Mouse (Mus musculus) neural tube, embryonic 10.5 days (tissue): ENCODE data around the gene Fam32a.

ENCODE experiments used
- DNase-seq: peaks from one replicate; pipeline ENCODE4 v3.0.0-alpha.2; 2017; ENCODE audit warnings: low spot score; ENCODE audit errors: extremely low spot score

The Fam32a gene

DNA sequence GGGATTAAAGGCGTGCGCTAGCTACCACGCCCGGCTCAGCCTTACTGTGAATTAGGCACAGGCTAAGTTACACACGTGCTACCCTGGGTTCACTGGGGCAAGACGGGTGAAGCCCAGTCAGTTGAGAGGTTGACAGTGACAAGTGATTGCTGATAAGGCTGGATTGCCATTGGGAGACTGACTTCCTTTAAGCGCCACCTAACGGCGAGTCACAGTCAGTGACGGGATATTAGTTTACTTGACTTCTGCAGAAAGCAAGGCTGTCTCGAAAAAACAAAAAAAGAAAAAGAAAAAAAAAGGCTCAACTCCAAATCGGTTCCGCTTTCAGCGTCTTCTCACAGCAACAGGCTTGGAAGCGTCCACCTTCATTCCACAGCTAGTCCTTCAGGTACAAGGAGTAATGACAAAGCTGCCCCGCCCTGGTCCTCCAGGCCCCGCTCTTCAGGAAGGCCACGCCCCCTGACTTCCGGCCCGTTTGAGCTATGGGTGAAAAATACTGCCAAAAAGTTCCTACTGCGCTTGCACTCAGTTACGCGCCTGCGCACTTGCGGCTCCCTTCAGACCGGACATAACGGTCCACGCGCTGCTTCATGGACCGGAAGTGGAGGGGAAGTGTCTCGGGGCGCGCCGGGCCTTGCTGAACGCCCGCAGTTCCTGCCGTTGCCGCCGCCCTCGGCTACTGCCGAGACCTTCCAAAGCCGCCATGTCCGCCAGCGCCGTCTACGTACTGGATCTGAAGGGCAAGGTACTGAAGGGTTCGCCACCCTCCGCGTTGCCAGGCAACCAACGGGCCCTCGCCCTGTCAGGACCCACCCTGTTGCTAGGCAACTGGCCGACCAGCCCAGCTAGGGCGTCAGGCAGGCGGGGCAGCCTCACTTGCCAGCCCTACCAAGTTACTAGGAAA is 20.2 kb downstream of the Fam32a start, which contains the start of gene Ap1m1:
Ap1m1 (plus strand) TSS at position 520 of the 904 bp plus-strand sequence.
- DNase-seq, result peak; percentile 99

DNA sequence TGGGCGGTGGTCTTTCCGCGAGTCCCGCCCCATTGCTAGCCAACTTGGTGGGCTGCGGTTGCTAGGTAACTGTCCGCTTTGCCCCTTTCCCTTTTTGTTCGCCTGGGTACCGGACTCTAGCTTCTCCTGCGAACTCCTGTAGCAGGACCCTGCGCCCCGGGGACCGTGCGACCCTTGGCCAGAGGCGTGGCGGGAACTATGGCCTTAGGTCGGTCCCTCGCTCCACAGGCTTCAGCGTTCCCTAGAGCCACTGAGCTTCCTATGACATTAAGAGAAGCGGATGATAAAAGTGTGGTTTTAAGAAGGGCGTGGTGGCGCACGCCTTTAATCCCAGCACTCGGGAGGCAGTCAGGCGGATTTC is 20.9 kb downstream of the Fam32a start:
- no peak for DNase-seq

DNA sequence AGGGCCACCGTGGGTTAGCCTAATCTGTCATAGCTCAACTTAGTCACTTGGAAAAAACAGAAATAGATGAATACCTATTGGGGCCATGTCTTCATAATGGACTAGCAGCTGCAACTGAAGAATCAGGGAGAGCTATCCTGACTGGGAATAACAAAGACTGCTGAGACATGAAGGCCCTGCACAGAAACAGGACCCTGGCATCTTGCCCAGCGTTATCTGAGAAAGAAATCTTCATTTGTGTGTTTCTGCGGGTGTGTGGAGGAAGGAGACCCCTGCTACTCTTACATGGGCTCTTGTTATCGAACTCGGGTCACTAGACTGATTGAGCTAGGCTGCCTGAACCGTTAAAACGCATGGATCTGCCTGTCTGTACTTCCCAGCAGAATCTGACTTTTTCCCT is 21.4 kb downstream of the Fam32a start:
- no peak for DNase-seq

DNA sequence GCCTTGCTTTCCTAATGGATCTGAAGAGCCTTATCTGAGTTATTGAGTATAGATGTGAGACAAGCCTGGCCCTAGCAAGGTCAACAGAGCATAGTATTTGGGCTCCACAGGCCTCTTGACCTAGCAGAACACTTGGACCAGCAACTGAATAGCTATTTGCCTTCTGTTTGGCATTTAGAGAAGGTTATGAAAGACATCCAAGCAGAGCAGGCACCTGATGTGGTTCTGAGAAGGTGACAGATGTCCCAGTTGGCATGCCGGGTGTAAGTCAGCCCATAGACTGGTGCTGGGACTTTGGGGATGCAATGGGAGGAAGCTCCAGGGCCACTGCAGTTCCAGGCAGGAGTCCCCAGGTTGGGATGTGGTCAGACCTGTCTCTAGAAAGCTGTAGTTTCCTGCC is 22.7 kb downstream of the Fam32a start:
- no peak for DNase-seq

DNA sequence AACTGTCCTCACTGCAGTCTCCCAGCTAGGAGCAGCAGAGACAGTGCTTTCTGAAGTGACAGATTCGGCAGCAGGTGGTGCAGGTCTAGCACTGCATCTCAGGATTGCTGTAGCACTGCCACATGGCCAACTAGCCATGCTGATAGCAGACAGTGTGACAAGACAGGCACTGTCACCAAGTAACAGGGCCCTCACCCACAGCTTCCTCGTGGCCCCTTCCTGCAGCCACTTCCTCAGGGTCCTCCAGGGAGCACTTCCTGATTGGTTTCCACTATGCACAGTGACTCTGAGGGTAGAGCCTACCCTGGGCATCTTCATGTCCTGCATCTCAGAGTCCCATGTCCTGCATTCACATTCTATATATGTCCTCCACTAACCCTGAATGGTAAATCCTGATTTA is 25.1 kb downstream of the Fam32a start:
- DNase-seq, result no peak

DNA sequence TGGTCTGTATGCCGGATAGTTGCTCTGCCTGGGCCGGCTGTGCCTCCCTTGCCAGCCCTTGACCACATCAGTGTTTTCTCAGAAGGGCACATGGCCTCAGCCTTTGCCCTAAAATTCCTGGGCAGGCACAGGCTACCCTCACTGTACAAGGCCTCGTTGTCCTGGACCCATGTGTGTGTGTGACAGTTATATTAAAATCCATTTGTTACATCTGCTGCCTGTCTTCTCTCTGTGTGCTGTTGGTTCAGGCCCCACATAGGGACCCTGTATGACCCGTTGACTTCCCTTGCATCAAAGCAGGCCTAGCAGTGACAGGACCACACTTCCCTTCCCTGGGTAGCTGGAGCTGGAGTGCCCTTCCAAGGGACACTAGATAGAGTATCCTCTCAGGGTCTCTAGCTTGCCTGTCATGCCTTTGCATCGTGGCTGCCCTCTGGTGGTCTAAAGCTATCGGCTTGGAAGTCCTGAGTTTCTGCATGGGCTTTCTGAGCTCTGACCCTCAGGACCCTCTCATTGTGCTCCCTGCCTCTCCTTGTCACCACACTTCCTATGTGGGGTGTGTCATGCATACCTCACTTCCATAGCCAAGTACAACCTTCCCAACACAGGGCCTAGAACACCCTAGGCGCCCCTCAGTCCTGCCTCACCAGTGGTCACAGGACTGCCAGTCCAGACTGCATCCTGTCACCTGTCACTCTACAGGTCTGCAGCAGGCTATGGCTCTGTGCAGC is 37.8 kb downstream of the Fam32a start:
- peak; percentile 44 for DNase-seq

DNA sequence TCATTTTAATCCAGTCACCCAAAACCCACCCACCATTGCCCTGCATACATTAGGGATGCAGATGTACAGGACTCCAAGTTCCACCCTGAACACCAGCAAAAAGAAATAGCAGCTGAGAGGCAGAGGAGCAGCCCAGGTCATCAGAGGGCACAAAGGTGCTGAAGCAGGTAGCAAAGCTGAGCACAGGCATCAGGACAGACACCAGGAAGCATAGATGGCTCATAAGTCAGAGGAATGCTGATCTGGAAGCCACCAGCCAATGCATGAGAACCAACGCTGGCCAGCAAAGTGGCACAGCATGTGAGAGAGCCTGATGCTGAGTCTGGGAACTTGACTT is 38.3 kb downstream of the Fam32a start:
- no peak for DNase-seq

DNA sequence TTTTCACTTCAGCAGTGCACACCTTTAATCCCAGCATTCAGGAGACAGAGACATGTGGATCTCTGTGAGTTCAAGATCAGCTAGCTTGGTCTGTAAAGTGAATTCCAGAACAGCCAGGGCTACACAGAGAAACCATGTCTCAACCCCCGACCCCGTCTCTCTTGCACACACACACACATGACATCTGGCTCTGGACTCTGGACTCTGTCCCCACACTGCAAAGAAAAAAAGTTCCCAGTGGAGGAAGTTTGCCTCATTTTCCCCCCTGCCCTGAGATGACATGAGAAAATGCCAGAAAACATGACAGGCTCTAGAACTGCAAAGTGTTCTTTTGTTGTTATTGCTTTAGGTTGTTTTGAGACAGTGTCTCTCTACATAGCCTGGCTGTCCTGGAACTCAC is 40.3 kb downstream of the Fam32a start:
- DNase-seq, result no peak

DNA sequence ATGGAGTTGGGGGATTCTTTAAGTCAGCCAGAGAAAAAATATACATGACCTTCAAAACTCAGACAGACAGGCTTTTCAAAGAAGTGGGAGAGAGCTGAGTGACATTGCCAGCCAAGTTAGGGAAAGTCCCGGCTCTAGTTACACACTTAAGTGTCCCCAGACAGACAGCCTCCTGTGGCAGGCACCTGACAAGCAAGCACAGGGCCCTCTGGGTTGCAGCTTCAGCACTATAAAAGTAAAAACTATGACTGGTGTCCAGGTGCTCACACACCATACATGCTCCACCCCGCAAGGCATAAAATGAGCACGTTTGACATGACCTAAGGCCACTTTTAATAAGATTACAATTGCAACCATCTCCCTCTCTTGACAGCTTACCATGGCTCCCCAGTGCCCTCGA is 41.1 kb downstream of the Fam32a start:
- DNase-seq, result no peak

DNA sequence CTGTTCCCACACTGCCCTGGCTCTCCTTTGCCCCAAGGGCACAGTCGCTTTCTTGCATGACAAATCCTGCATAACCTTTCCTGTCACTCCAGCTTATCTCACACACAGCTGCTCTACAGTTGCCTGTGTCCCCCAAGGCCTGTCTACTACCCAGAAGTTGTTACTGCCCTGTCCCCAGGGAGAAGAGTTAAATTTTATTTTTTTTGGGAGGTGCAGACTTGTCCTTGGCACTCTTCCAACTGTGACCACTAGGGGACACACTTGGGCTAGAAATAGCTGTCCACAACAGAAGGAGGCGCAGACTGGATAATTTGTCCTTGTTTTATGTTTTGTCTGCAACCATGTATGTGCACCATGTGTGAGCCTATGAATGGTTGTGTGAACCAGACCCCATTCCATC is 41.5 kb downstream of the Fam32a start:
- peak; percentile 55 for DNase-seq

DNA sequence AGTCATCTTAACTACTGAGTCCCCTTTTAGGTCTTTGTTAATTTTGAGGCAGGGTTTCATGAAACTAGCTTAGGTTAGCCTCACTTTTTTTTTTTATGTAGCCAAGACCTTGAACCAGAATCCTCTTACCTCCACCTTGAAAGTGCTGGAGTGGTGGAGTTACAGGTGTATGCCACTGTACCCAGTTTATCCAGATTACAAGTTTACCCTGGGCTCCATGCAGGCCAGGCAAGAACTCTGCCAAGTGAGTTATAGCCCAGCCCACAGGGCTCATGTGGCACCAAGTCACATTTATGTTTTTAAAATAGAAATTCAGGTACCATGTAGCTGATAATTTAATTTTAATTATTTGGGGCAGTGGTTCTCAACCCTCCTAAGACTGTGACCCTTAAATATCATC is 41.9 kb downstream of the Fam32a start:
- DNase-seq, result no peak

DNA sequence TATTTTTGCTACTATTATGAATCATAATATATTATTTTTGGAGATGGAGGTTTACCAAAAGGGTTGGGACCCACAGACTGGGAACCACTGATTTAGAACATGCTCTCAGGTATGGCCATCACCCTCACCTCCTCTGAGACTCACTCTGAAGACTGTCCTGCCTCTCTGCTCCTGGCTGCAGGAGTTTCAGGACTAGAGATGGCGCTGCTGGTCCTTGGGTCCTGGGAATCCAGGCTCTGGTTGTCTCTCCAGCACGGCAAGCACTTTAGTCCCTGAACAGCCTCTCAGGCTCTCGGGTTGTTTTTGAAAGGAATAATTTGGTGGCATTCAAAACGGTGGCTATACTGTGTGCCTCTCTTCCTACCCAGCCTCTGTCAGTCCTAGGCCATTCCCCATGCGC is 42.3 kb downstream of the Fam32a start:
- no peak for DNase-seq

DNA sequence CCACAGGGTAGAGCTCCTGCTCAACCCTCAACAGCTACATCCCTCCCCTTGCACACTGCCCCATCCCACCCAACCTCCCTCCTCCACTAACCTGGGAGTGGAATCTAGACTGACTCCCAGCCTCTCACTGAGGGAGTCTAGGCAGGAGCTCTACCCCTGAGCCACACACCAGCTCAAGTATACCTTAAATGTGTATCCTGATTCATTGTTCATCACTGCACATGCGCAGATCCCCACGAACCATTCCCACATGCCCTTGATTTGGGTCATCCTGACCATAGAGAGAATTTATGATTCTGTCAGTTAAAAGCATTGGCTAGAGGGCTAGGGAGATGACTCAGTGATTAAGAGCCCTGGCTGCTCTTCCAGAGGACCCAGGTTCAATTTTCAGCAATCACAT is 43.2 kb downstream of the Fam32a start:
- no peak for DNase-seq

DNA sequence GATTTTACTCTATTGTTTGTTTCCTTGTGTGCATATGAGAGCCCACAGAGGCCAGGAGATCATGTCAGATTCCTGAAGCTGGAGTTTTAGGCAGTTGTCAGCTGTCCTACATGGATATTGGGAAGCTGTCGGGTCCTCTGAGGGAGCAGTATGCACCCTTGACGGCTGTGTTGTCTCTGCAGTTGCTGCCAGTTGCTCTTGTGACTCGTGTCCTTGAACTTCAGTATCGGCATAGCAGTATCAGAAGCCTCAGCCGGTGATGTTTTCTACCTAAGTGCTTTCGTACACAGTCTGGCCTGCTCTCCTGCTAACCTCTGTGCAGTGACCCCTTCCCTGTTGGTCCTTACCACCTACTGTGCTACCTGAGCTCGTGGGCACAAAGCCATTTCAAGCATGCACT is 43.9 kb downstream of the Fam32a start:
- DNase-seq, result no peak

DNA sequence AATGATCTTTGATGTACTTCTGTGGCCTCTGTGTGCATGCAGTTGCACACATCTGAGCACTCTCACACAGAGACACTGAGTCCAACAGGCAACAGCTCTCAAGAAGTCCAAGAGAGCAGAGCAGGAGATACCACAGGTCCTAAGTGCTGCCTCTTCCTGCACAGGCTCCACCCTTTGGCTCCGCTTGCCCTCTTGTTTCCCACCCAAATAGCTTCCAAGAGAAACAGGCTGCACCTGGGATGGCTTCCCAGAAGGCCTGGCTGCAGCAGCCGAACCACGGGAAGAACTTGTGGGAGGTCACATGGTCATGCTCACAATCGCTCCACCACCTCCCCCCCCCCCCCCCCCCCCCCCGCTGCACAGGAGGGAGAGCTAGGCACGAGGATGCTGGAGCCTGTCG is 45.8 kb downstream of the Fam32a start:
- DNase-seq, result no peak

DNA sequence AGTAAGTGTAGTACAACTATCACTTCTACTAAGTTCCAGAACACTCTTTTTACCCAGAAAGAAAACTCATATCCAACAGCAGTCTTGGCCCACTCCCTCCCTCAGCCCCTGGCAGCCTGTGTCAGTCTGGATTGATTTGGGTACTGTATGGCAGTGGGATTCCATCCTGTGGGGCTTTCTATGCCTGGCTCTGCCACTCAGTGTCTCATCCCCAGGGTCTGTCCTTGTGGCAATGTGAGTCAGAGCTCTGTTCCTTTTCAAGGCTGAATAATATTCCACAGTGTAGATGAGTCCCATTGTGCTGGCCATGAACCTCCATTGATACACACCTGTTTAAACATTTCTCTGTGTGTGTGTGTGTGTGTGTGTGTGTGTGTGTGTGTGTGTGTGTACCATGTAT is 47.1 kb downstream of the Fam32a start:
- DNase-seq, result no peak

DNA sequence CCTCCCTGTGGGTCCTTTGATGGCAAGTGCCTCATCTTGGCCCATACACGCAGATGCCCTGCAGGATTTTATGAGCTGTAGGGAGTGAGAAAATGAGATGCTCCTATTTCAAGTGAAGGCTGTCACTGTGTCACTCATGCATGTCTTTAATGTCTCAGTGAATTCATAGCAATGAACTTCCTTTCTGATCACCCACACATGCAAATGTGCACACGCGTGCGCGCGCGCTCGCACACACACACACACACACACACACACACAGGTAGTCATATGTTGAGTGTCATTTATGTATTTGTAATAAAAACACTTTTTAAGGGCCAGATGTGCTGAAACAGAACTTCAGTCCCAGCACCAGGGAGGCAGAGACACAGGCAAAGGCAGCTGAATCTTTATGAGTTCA is 47.6 kb downstream of the Fam32a start:
- no peak for DNase-seq

DNA sequence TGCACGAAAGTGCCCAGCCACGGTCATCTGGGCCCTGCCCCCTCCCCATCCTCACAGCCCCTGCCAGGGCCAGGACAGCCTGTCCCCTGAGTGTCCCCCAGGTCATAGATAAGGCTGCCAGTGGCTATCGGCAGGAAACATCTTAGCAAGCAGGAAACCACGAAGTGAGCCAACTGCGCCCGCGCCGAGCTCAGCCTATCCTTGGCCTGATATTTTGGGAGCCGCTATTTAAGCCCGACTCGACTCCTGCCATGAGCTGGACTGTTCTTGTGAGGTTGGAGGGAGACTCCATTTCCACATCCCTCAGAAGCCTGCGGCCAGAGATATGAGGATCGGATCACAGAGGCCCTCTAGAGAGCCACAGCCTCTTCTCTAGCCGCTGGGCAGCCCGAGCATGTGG is 48.8 kb downstream of the Fam32a start:
- DNase-seq, result peak; percentile 14

DNA sequence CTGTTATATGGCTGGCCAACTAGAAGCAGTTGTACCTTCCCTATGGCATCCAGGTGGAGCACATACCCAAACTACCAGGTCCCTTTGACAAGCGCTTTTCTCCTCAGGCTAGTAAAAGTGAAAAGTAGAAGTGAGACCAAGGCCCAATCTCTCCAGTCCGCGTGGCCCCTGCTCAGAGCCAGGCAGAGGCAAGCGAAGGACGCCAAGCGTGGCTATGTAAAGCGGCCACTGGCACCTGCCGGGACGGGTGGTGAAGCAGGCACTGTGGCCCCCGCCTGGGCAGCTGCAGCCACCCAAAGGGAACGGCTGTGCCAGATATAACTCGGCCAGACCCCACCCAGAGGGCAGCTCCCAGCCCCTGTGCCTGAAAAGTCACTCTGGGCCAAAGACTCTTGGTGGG is 51.1 kb downstream of the Fam32a start:
- no peak for DNase-seq

DNA sequence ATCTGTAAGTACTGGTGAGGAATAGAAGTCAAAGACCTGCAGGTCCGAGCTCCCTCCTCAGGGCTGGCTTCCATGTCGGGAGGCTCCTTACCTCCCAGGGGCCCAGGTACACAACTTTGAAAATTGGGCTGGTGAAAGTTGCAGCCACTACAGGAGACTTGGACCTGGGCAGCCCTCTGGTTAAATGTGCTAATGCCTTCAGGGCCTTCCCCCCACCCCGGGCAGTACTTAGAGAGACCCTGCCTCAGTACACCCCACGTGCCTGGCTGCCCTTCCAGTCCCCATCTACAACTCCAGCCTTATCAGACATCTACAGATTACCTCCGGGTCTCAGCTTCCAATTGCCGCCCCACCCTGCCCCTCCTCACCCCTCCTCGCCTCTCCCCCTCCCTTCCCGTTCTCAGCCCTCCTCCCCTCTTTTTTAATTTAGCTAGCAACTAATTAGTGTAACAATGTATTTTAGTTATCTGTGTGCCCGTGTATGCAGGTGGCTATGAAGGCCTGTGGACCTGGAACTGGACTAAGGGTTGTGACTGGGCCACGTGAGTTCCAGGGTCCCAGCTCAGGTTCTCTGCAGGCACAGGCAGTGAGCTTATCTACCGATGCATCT is 51.6 kb downstream of the Fam32a start:
- no peak for DNase-seq

DNA sequence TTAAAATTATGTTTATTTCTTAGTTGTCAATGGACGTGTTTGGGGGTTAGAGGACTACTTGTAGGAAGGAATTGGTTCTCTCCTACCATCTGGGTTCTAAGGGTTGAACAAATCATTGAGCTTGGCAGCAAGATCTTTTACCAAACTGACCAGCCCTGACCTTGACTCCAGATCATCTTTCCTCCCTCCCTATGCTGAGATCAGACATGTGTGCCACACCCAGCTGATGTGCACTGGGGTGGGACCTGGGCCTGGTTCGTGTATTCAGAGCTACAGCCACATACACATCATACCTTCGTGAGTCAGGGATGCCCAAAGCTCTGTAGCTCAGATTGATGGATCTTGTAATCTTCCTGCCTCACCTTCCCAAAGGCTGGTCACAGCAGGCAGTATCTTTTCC is 52.2 kb downstream of the Fam32a start:
- no peak for DNase-seq

DNA sequence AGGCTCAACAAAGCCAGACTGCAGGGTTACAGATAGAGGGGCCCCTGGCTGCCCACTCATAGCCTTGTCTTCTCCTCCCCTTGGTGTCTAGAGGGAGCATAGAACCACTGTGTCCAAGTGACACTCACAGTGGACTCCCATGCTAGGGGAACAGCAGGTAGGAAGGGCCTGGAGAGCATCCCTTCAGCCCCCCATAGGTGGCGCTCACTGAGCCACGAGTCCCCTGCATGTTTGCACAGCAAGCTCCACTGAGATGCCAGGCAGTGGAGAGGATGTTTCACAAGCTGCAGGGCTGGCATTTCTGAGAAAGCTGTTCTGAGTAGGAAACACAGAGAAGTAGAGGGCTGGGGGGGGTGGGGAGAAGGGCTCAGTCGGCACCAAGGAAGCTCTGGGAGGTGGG is 52.8 kb downstream of the Fam32a start:
- DNase-seq, result peak; percentile 35
